Mouse (Mus musculus) liver, adult 10 weeks (tissue): ENCODE data around the gene Ikzf3. TPM values are rescaled to one million over a fixed set of nuclear protein-coding genes. Genes with fewer than 3 reads are reported as not detected.

Source experiments
- polyA plus RNA-seq: library from polyadenylated mRNA; stranded (reverse); fragments of 350-450 nt; fragmentation: Illumina TruSeq; extraction: RNeasy Lipid Tissue Mini Kit (QIAGEN cat#74804); gene quantifications from one replicate; pipeline ENCODE4 v1.2.3, GENCODE M21; 2014; ENCODE audit warnings: low read depth, low replicate concordance

The Ikzf3 gene
- polyA plus RNA-seq, result 0.37 TPM

DNA sequence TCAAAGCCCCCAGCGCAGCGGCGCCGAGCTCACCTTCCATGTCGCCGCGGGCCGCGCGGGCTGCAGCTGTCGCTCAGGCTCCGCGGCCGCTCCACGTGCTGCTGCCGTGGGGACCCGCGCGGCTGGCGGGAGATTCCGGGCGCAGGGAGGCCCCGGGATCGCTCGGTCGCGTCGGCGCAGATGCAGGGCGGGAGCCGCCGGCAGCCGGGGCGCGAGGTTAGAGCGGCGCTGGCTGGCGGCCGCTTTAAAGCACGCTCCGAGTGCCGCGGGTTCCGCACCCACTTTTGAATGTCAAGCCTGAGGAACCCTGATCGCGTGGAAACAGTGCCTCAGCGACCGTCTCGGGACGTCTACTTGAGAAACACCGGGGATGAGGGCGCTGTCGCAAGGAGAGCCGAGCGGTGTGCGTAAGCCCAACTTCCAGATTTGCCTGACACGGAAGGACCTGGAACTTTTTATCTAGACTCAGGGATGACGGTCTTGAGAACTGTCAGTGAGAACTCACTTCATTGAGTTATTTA is at the start of gene Ikzf3:
Gene Ikzf3, minus strand, starts transcription at position 321 of the 521 bp plus-strand sequence.

DNA sequence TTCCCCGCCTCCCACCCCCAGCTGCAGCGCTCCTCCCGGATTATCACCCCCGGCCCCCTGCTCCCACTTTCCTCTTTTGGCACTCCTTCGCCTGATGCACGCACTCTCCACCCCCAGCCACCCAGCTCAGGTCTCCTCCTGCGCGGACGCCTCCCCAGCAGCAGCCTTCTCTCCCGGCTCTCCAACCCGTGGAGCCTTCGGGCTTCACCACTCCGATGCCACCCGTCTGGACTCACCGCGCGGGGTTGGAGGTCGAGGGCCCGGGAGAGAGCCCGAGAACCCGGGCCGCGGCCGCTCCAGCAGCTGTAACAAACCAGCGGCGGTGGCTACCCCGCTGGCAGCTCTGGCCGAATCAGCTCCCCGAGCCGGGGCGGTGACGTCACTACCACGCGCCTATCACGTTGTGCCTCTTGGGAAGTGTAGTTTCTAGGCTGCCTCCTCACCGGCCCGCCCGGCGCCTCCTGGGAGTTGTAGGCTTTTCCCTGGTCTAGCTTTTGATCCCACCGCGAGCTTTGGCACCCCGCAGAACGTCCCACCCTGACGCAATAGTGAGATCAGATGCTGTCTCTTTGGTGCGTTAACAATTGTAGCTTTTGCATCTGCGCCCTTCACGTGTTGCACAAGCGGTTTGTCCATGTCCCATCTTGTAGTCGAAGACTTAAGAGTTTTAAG is 41.2 kb upstream of the Ikzf3 start, which contains the start of gene Ormdl3:
Gene Ormdl3, minus strand, starts transcription at position 477 of the 672 bp plus-strand sequence.

GRCm38 (mm10) chr11:98550975-98551828 is 5.4 kb upstream of the Ikzf3 start, which contains the start of gene Zpbp2:
Gene Zpbp2 (plus strand): TSS chr11:98551097.

DNA sequence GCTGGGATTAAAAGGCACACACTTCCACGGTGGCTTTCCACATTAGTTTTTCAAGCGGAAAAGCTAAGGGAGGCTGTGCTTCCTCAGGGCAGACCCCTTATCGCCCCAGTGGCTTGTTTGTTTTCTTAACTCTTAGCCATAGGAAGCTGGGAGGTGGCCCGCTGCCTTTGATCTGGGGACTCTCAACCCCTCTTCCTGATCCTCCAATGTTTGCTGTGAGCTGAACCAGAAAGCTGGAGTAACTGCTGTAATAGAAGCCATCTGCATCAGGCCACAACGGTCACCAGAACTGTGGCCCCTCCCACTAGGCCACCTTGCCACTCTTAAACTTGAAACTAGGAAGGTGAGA is 99.6 kb downstream of the Ikzf3 start, which contains the start of gene Grb7:
Gene Grb7, plus strand, starts transcription at position 182 of the 349 bp plus-strand sequence.

GRCm38 (mm10) chr11:98438331-98439158 is 107.3 kb downstream of the Ikzf3 start, which contains the start of gene Mien1:
Gene Mien1 (minus strand): TSS chr11:98438991.

Other genes starting within 250 kb of the Ikzf3 start
- gene Neurod2, start 216.4 kb downstream of the Ikzf3 start, polyA plus RNA-seq, result not detected
- 1.4 TPM for gene Ppp1r1b, start 197.6 kb downstream of the Ikzf3 start, polyA plus RNA-seq
- 1.1 TPM for gene Stard3, start 187.7 kb downstream of the Ikzf3 start, polyA plus RNA-seq
- not detected for gene Tcap, start 162.2 kb downstream of the Ikzf3 start, polyA plus RNA-seq
- not detected for gene Pnmt, start 159.6 kb downstream of the Ikzf3 start, polyA plus RNA-seq
- gene Pgap3, start 145.5 kb downstream of the Ikzf3 start, polyA plus RNA-seq, result not detected
- gene Erbb2, start 133.6 kb downstream of the Ikzf3 start, polyA plus RNA-seq, result not detected
- gene Mien1, start 107.0 kb downstream of the Ikzf3 start, polyA plus RNA-seq, result 63.1 TPM
- 10.1 TPM for gene Grb7, start 99.6 kb downstream of the Ikzf3 start, polyA plus RNA-seq
- 0.32 TPM for gene Zpbp2, start 5.1 kb upstream of the Ikzf3 start, polyA plus RNA-seq
- gene Ormdl3, start 41.3 kb upstream of the Ikzf3 start, polyA plus RNA-seq, result 17.5 TPM
- not detected for gene Lrrc3c, start 52.3 kb upstream of the Ikzf3 start, polyA plus RNA-seq
- gene Gm12355, start 79.6 kb upstream of the Ikzf3 start, polyA plus RNA-seq, result not detected
- not detected for gene Gsdma3, start 80.3 kb upstream of the Ikzf3 start, polyA plus RNA-seq
- not detected for gene Gsdma2, start 100.7 kb upstream of the Ikzf3 start, polyA plus RNA-seq
- not detected for gene Gsdma, start 118.3 kb upstream of the Ikzf3 start, polyA plus RNA-seq
- 16.6 TPM for gene Psmd3, start 136.5 kb upstream of the Ikzf3 start, polyA plus RNA-seq
- not detected for gene Csf3, start 155.2 kb upstream of the Ikzf3 start, polyA plus RNA-seq
- 2.0 TPM for gene Med24, start 183.4 kb upstream of the Ikzf3 start, polyA plus RNA-seq
- 1.7 TPM for gene Thra, start 194.6 kb upstream of the Ikzf3 start, polyA plus RNA-seq
- gene Nr1d1, start 229.3 kb upstream of the Ikzf3 start, polyA plus RNA-seq, result 8.0 TPM
- 35.5 TPM for gene Msl1, start 249.5 kb upstream of the Ikzf3 start, polyA plus RNA-seq